Mouse (Mus musculus): ENCODE measurements around the gene Gm10644. TPM values are rescaled to one million over a fixed set of nuclear protein-coding genes. Genes with fewer than 3 reads are reported as not detected.

Gene Gm10644
- polyA plus RNA-seq, 1 experiment, result not detected

DNA sequence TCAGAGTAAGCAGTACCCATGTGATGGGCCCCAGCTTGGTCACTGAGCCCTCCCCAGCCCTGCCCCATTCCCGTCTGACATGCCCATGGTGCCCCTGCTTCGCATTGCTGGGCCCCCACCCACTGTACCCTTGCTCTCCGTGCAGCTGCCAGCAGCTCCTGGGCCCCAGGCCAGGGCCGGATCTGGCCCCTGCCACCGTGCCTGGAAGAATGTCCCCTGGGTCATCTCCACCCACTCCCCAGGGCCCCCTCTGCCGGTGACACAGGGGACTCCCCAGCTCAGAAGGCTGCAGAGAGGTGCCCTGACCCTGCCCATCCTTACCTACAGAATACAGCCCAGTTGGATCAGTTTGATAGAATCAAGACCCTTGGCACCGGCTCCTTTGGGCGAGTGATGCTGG is 25.8 kb upstream of the Gm10644 start:
- Histone ChIP-seq H3K4me1 (peaks cover 64% of the 10 kb centered on the region), H3K4me3 (replicated peaks) (no peak overlapping the region), H3K9me3 (no peaks in the 10 kb centered on the region), H3K36me3 (replicated peaks; ENCODE audit: low read length) (peaks cover 74% of the 10 kb centered on the region), H3K27me3 (replicated peaks) (no peaks in the 10 kb centered on the region)
- TF ChIP-seq GATA1 (IDR thresholded peaks at IDR 0.05; ENCODE audit: borderline replicate concordance, low read length) (no peak), FLI1 (IDR thresholded peaks at IDR 0.05; ENCODE audit: low read length) (no peak)

DNA sequence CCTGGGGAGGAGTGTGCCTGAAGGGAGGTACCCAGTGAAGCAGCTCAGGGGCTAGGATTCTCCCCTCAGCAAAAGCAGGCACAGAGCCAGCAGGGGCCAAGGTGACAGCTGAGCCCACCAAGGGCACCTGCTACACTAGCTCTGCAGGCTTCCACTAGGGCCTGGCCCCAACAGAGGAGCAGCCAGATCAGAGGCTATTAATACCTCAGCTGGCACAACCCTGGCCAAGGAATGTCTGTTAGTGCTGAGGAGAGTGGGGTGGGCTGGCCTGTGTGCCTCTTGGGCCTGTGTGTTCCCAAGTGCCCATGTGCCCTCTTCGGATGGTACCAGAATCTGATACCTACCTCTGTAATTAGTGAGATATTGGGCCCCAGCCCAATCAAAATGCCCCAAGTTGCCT is 25.2 kb upstream of the Gm10644 start:
- H3K36me3 ChIP-seq (replicated peaks; ENCODE audit: low read length), result peaks cover 69% of the 10 kb centered on the region
- peaks cover 68% of the 10 kb centered on the region for H3K4me1 ChIP-seq
- H3K4me3 ChIP-seq (replicated peaks), result no peak overlapping the region
- no peak for TF ChIP-seq GATA1 (IDR thresholded peaks at IDR 0.05; ENCODE audit: borderline replicate concordance, low read length)
- TF ChIP-seq FLI1 (IDR thresholded peaks at IDR 0.05; ENCODE audit: low read length), result no peak
- no peaks in the 10 kb centered on the region for H3K27me3 ChIP-seq (replicated peaks)
- no peaks in the 10 kb centered on the region for H3K9me3 ChIP-seq

GRCm38 (mm10) chr8:83978200-83978599 is 23.2 kb upstream of the Gm10644 start:
- Histone ChIP-seq H3K4me1 (peaks cover 85% of the 10 kb centered on the region), H3K27me3 (replicated peaks) (no peaks in the 10 kb centered on the region), H3K36me3 (replicated peaks; ENCODE audit: low read length) (peaks cover 58% of the 10 kb centered on the region)

DNA sequence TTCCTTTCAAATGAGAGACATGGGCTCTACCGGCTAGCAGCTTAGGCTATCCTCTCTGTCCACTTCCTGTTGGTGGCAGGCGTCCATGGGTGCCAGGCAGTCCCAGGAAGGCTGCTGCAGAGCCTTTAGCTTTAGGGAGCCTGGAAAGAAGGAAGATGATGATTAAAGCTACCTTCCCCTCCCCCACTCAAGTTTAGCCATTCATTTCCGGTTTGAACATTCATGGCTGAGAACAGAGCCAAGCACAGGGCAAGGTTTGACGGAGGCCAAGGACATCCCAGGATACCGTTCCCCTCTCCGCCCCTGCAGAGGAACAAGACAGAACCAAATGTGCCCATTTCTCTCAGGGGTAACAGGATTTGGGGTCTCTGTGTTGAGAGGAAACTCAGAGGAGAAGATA is 22.6 kb upstream of the Gm10644 start:
- Histone ChIP-seq H3K4me1 (peaks cover 87% of the 10 kb centered on the region), H3K36me3 (replicated peaks; ENCODE audit: low read length) (peaks cover 58% of the 10 kb centered on the region), H3K27me3 (replicated peaks) (no peaks in the 10 kb centered on the region), H3K4me3 (replicated peaks) (peak overlapping the region; percentile 81), H3K9me3 (no peaks in the 10 kb centered on the region)
- TF ChIP-seq FLI1 (IDR thresholded peaks at IDR 0.05; ENCODE audit: low read length) (no peak), GATA1 (IDR thresholded peaks at IDR 0.05; ENCODE audit: borderline replicate concordance, low read length) (no peak)

More at GRCm38 (mm10) chr8:83978200-83978599, 23.2 kb upstream of the Gm10644 start:
- H3K4me3 ChIP-seq (replicated peaks), result peak overlapping the region; percentile 81
- no peak for TF ChIP-seq GATA1 (IDR thresholded peaks at IDR 0.05; ENCODE audit: borderline replicate concordance, low read length)
- no peak for TF ChIP-seq FLI1 (IDR thresholded peaks at IDR 0.05; ENCODE audit: low read length)
- no peaks in the 10 kb centered on the region for H3K9me3 ChIP-seq

GRCm38 (mm10) chr8:83976779-83977350 is 21.9 kb upstream of the Gm10644 start:
- no peaks in the 10 kb centered on the region for H3K27me3 ChIP-seq (replicated peaks)

GRCm38 (mm10) chr8:83976101-83976630 is 21.2 kb upstream of the Gm10644 start:
- H3K4me1 ChIP-seq, result peaks cover 86% of the 10 kb centered on the region

More at GRCm38 (mm10) chr8:83976779-83977350, 21.9 kb upstream of the Gm10644 start:
- Histone ChIP-seq H3K4me1 (peaks cover 85% of the 10 kb centered on the region), H3K4me3 (replicated peaks) (peak overlapping the region; percentile 81), H3K9me3 (no peaks in the 10 kb centered on the region), H3K36me3 (replicated peaks; ENCODE audit: low read length) (peaks cover 50% of the 10 kb centered on the region)
- no peak for TF ChIP-seq GATA1 (IDR thresholded peaks at IDR 0.05; ENCODE audit: borderline replicate concordance, low read length)
- TF ChIP-seq FLI1 (IDR thresholded peaks at IDR 0.05; ENCODE audit: low read length), result no peak

DNA sequence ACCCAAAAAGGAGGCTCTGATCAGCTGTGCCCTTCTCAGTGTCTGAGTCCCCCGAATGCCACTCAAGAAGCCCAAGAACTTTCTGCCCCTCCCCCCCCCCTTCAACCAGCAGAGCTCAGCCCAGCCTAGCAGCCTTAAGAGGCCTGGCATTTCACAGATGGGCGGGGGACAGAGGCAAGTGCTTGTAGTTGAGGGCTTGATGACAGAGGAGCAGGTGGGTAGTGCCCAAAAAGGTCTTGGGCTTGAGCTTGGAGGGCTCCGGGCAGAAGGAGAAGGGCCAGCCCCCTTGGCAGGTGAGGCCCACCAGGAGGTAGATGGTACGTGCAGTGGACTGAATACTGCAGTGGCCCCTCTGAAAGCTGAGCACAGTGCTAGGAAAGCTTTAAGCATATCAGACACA is 19.5 kb upstream of the Gm10644 start:
- Histone ChIP-seq H3K36me3 (replicated peaks; ENCODE audit: low read length) (peaks cover 31% of the 10 kb centered on the region), H3K27me3 (replicated peaks) (no peaks in the 10 kb centered on the region), H3K9me3 (no peaks in the 10 kb centered on the region), H3K4me1 (peaks cover 78% of the 10 kb centered on the region), H3K4me3 (replicated peaks) (peak overlapping the region; percentile 29)
- TF ChIP-seq FLI1 (IDR thresholded peaks at IDR 0.05; ENCODE audit: low read length) (no peak), GATA1 (IDR thresholded peaks at IDR 0.05; ENCODE audit: borderline replicate concordance, low read length) (no peak)

More at GRCm38 (mm10) chr8:83976101-83976630, 21.2 kb upstream of the Gm10644 start:
- Histone ChIP-seq H3K4me3 (replicated peaks) (peak overlapping the region; percentile 81), H3K36me3 (replicated peaks; ENCODE audit: low read length) (peaks cover 43% of the 10 kb centered on the region), H3K27me3 (replicated peaks) (no peaks in the 10 kb centered on the region), H3K9me3 (no peaks in the 10 kb centered on the region)
- TF ChIP-seq FLI1 (IDR thresholded peaks at IDR 0.05; ENCODE audit: low read length), result no peak
- TF ChIP-seq GATA1 (IDR thresholded peaks at IDR 0.05; ENCODE audit: borderline replicate concordance, low read length), result no peak

- no peaks in the 10 kb centered on the region for H3K9me3 ChIP-seq
- TF ChIP-seq FLI1 (IDR thresholded peaks at IDR 0.05; ENCODE audit: low read length) (no peak), GATA1 (IDR thresholded peaks at IDR 0.05; ENCODE audit: borderline replicate concordance, low read length) (no peak)
- peak overlapping the region; percentile 100 for H3K4me3 ChIP-seq (replicated peaks)
- H3K36me3 ChIP-seq (replicated peaks; ENCODE audit: low read length), result peaks cover 32% of the 10 kb centered on the region
- H3K4me1 ChIP-seq, result peaks cover 67% of the 10 kb centered on the region
- H3K27me3 ChIP-seq (replicated peaks), result no peaks in the 10 kb centered on the region
These were observed 18.4 kb upstream of the Gm10644 start for GRCm38 (mm10) chr8:83973161-83974031.

- Histone ChIP-seq H3K4me3 (replicated peaks) (peak within 1 kb of the TSS; percentile 100), H3K4me1 (peaks cover 57% of the 10 kb centered on the region), H3K27me3 (replicated peaks) (no peaks in the 10 kb centered on the region), H3K9me3 (no peaks in the 10 kb centered on the region), H3K36me3 (replicated peaks; ENCODE audit: low read length) (peaks cover 32% of the 10 kb centered on the region)
- TF ChIP-seq GATA1 (IDR thresholded peaks at IDR 0.05; ENCODE audit: borderline replicate concordance, low read length), result no peak
These were observed 17.4 kb upstream of the Gm10644 start, which contains the start of gene Prkaca for GRCm38 (mm10) chr8:83972150-83973120. Gene Prkaca, plus strand, starts transcription at chr8:83972993.

All from megakaryocyte, embryonic 14.5 days (primary cell).